Mouse (Mus musculus) kidney, embryonic 15.5 days (tissue): ENCODE measurements around the gene Eef1a2. TPM values are rescaled to one million over a fixed set of nuclear protein-coding genes. Genes with fewer than 3 reads are reported as not detected.
A peak's percentile ranks its signal among the peaks of the same experiment; 100 is the strongest.

Source experiments
- ATAC-seq: fragments of 200-750 bp; cut with Nextera tagmentation; replicated peaks from 2 replicates; pipeline ENCODE4 v1.8.0; 2017; ENCODE audit warnings: moderate TSS enrichment; ENCODE audit not compliant: low FRiP score
- H3K27ac ChIP-seq: fragments of 300-500 bp; sonication (generic); 2 replicates; pipeline ENCODE4 v1.5.1; 2015; ENCODE audit warnings: mild to moderate bottlenecking, inconsistent platforms
- H3K27me3 ChIP-seq: fragments of 300-500 bp; sonication (generic); 2 replicates; pipeline ENCODE4 v1.6.1; 2015; ENCODE audit warnings: inconsistent platforms
- H3K36me3 ChIP-seq: fragments of 300-500 bp; sonication (generic); 2 replicates; pipeline ENCODE4 v1.6.1; 2015; ENCODE audit warnings: inconsistent platforms
- H3K4me1 ChIP-seq: fragments of 300-500 bp; sonication (generic); 2 replicates; pipeline ENCODE4 v1.6.1; 2015; ENCODE audit warnings: inconsistent platforms
- H3K4me2 ChIP-seq: fragments of 300-500 bp; sonication (generic); 2 replicates; pipeline ENCODE4 v1.6.1; 2015; ENCODE audit warnings: moderate library complexity, mild to moderate bottlenecking, inconsistent platforms
- H3K4me3 ChIP-seq: fragments of 300-500 bp; sonication (generic); replicated peaks from 2 replicates; pipeline ENCODE4 v1.5.1; 2015; ENCODE audit warnings: mild to moderate bottlenecking, inconsistent platforms
- H3K9ac ChIP-seq: fragments of 300-500 bp; sonication (generic); 2 replicates; pipeline ENCODE4 v1.6.1; 2015; ENCODE audit warnings: mild to moderate bottlenecking, inconsistent platforms
- H3K9me3 ChIP-seq: fragments of 300-500 bp; sonication (generic); replicated peaks from 2 replicates; pipeline ENCODE4 v1.6.1; 2016; ENCODE audit warnings: inconsistent platforms
- WGBS: fragments of 180-500 bp; shearing (Covaris S2); methylation state at CpG from one replicate; pipeline ENCODE4 v1.1.7; 2015; ENCODE audit warnings: mixed read lengths; 5-methylcytosine and 5-hydroxymethylcytosine counted together
- polyA plus RNA-seq: library from polyadenylated mRNA; unstranded; fragments of >200 nt; fragmentation: Nextera tagmentation; extraction: Ambion mirVana; gene quantifications from 2 replicates; pipeline ENCODE4 v1.2.1, GENCODE M21; 2015

The Eef1a2 gene
- polyA plus RNA-seq, 1 experiment from 2014 or later: 0.17 TPM

- no peak overlapping the region for H3K4me2 ChIP-seq
- H3K36me3 ChIP-seq: no peaks in the 10 kb centered on the region
- peaks cover 65% of the 10 kb centered on the region for H3K27me3 ChIP-seq
- H3K9me3 ChIP-seq: no peaks in the 10 kb centered on the region
- no peak for ATAC-seq
- no peak overlapping the region for H3K27ac ChIP-seq
- WGBS: 84% methylated on average over 4 of the region's 4 CpGs
- H3K4me1 ChIP-seq: peaks cover 8% of the 10 kb centered on the region
- no peak overlapping the region for H3K9ac ChIP-seq
- no peak overlapping the region; the same call in 1 of the 2 replicates for H3K4me3 ChIP-seq
Observed at GRCm38 (mm10) chr2:181157180-181157579, 366 bp upstream of the Eef1a2 start.

GRCm38 (mm10) chr2:181155801-181156200 is 1.0 kb downstream of the Eef1a2 start:
- no peak overlapping the region for H3K9ac ChIP-seq
- H3K4me2 ChIP-seq: no peak overlapping the region
- no peak overlapping the region for H3K4me3 ChIP-seq
- no peaks in the 10 kb centered on the region for H3K9me3 ChIP-seq
- H3K27ac ChIP-seq: no peak overlapping the region
- H3K36me3 ChIP-seq: no peaks in the 10 kb centered on the region
- peaks cover 8% of the 10 kb centered on the region for H3K4me1 ChIP-seq
- no peak for ATAC-seq
- peaks cover 74% of the 10 kb centered on the region for H3K27me3 ChIP-seq
- 66% methylated on average over 4 of the region's 4 CpGs for WGBS

GRCm38 (mm10) chr2:181154831-181155415 is 1.9 kb downstream of the Eef1a2 start:
- WGBS: 74% methylated on average over 8 of the region's 8 CpGs
- no peaks in the 10 kb centered on the region for H3K36me3 ChIP-seq
- no peak for ATAC-seq
- H3K9ac ChIP-seq: no peak overlapping the region
- peaks cover 82% of the 10 kb centered on the region for H3K27me3 ChIP-seq
- no peaks in the 10 kb centered on the region for H3K9me3 ChIP-seq
- no peak overlapping the region for H3K4me2 ChIP-seq
- H3K4me3 ChIP-seq: no peak overlapping the region
- H3K27ac ChIP-seq: no peak overlapping the region
- peaks cover 8% of the 10 kb centered on the region for H3K4me1 ChIP-seq

GRCm38 (mm10) chr2:181154361-181154760 is 2.5 kb downstream of the Eef1a2 start:
- H3K36me3 ChIP-seq: no peaks in the 10 kb centered on the region
- no peak overlapping the region for H3K9ac ChIP-seq
- ATAC-seq: no peak
- no peaks in the 10 kb centered on the region for H3K9me3 ChIP-seq
- 64% methylated on average over 3 of the region's 3 CpGs for WGBS
- H3K27ac ChIP-seq: no peak overlapping the region
- no peak overlapping the region for H3K4me3 ChIP-seq
- H3K27me3 ChIP-seq: peaks cover 87% of the 10 kb centered on the region
- peaks cover 8% of the 10 kb centered on the region for H3K4me1 ChIP-seq
- no peak overlapping the region for H3K4me2 ChIP-seq

GRCm38 (mm10) chr2:181153837-181154236 is 3.0 kb downstream of the Eef1a2 start:
- no peaks in the 10 kb centered on the region for H3K9me3 ChIP-seq
- no peak overlapping the region for H3K27ac ChIP-seq
- H3K27me3 ChIP-seq: peaks cover 89% of the 10 kb centered on the region
- H3K4me1 ChIP-seq: peaks cover 8% of the 10 kb centered on the region
- no peak overlapping the region for H3K4me3 ChIP-seq
- 4% methylated on average over 1 of the region's 1 CpGs for WGBS
- H3K9ac ChIP-seq: no peak overlapping the region
- no peak overlapping the region for H3K4me2 ChIP-seq
- no peak for ATAC-seq
- no peaks in the 10 kb centered on the region for H3K36me3 ChIP-seq

- H3K9ac ChIP-seq: no peak overlapping the region
- H3K4me1 ChIP-seq: peaks cover 11% of the 10 kb centered on the region
- 84% methylated on average over 1 of the region's 1 CpGs for WGBS
- H3K9me3 ChIP-seq: no peaks in the 10 kb centered on the region
- peaks cover 87% of the 10 kb centered on the region for H3K27me3 ChIP-seq
- H3K4me2 ChIP-seq: no peak overlapping the region
- no peak overlapping the region for H3K4me3 ChIP-seq
- H3K27ac ChIP-seq: no peak overlapping the region
- no peak for ATAC-seq
- H3K36me3 ChIP-seq: no peaks in the 10 kb centered on the region
Observed at GRCm38 (mm10) chr2:181153131-181153530, 3.7 kb downstream of the Eef1a2 start.

GRCm38 (mm10) chr2:181152701-181153100 is 4.1 kb downstream of the Eef1a2 start:
- Histone ChIP-seq H3K27ac (no peak overlapping the region), H3K4me2 (no peak overlapping the region), H3K27me3 (peaks cover 86% of the 10 kb centered on the region), H3K4me3 (no peak overlapping the region), H3K9ac (no peak overlapping the region), H3K36me3 (no peaks in the 10 kb centered on the region), H3K9me3 (no peaks in the 10 kb centered on the region), H3K4me1 (peaks cover 15% of the 10 kb centered on the region)
- 92% methylated on average over 17 of the region's 17 CpGs for WGBS
- no peak for ATAC-seq

GRCm38 (mm10) chr2:181150281-181150680 is 6.5 kb downstream of the Eef1a2 start:
- WGBS: 66% methylated on average over 6 of the region's 6 CpGs
- Histone ChIP-seq H3K9me3 (no peaks in the 10 kb centered on the region), H3K4me2 (no peak overlapping the region), H3K9ac (no peak overlapping the region), H3K36me3 (no peaks in the 10 kb centered on the region), H3K27ac (no peak overlapping the region), H3K27me3 (peaks cover 84% of the 10 kb centered on the region), H3K4me3 (no peak overlapping the region), H3K4me1 (peaks cover 12% of the 10 kb centered on the region)
- no peak for ATAC-seq

GRCm38 (mm10) chr2:181148318-181148955 is 8.4 kb downstream of the Eef1a2 start:
- 16% methylated on average over 31 of the region's 31 CpGs for WGBS
- H3K4me3 ChIP-seq: peak overlapping the region; percentile 51
- H3K4me1 ChIP-seq: peaks cover 12% of the 10 kb centered on the region
- no peak for ATAC-seq
- no peaks in the 10 kb centered on the region for H3K9me3 ChIP-seq
- H3K27me3 ChIP-seq: peaks cover 76% of the 10 kb centered on the region
- H3K9ac ChIP-seq: no peak overlapping the region
- H3K4me2 ChIP-seq: peak overlapping the region; percentile 95
- no peaks in the 10 kb centered on the region for H3K36me3 ChIP-seq
- H3K27ac ChIP-seq: no peak overlapping the region

GRCm38 (mm10) chr2:181147546-181148317 is 9.1 kb downstream of the Eef1a2 start:
- Histone ChIP-seq H3K9ac (peak overlapping the region; percentile 26; the same call in 1 of the 2 replicates), H3K36me3 (no peaks in the 10 kb centered on the region), H3K4me3 (peak overlapping the region; percentile 51), H3K9me3 (no peaks in the 10 kb centered on the region), H3K27ac (no peak overlapping the region), H3K4me1 (peaks cover 12% of the 10 kb centered on the region), H3K4me2 (peak overlapping the region; percentile 95), H3K27me3 (peaks cover 75% of the 10 kb centered on the region)
- ATAC-seq: peak; percentile 76
- WGBS: under 1% methylated on average over 61 of the region's 61 CpGs

- H3K9me3 ChIP-seq: no peaks in the 10 kb centered on the region
- H3K4me3 ChIP-seq: peak overlapping the region; percentile 51
- H3K4me1 ChIP-seq: peaks cover 12% of the 10 kb centered on the region
- H3K4me2 ChIP-seq: peak overlapping the region; percentile 95
- no peaks in the 10 kb centered on the region for H3K36me3 ChIP-seq
- no peak overlapping the region for H3K27ac ChIP-seq
- ATAC-seq: no peak
- H3K27me3 ChIP-seq: peaks cover 75% of the 10 kb centered on the region
- H3K9ac ChIP-seq: no peak overlapping the region
- WGBS: 41% methylated on average over 4 of the region's 4 CpGs
Observed at GRCm38 (mm10) chr2:181146976-181147545, 9.8 kb downstream of the Eef1a2 start.

- peak; percentile 40; the same call in 1 of the 2 replicates for ATAC-seq
- 54% methylated on average over 2 of the region's 2 CpGs for WGBS
- Histone ChIP-seq H3K9me3 (no peaks in the 10 kb centered on the region), H3K4me3 (no peak overlapping the region), H3K27me3 (peaks cover 64% of the 10 kb centered on the region), H3K36me3 (no peaks in the 10 kb centered on the region), H3K4me1 (peaks cover 12% of the 10 kb centered on the region), H3K9ac (no peak overlapping the region), H3K4me2 (no peak overlapping the region), H3K27ac (no peak overlapping the region)
Observed at GRCm38 (mm10) chr2:181144675-181145074, 12.1 kb downstream of the Eef1a2 start.
